Mouse (Mus musculus) cerebellum, adult 11-12 months (tissue): ENCODE data around the gene Gm19684.
"Not testable (repeated sequence)": the region's sequence is repeated elsewhere in the genome, so short reads cannot be mapped to it uniquely, and the experiment has no call there.

Experiments
- DNase-seq: peaks from one replicate; pipeline ENCODE4 v3.0.0; 2022

Gm19684 gene

GRCm38 (mm10) chr17:36121352-36122020, at the start of gene Gm19684:
TSS of gene Gm19684 (plus strand) at chr17:36121678.
- not testable (repeated sequence) for DNase-seq

- not testable (repeated sequence) for DNase-seq
Observed at GRCm38 (mm10) chr17:36081901-36082300, 39.6 kb upstream of the Gm19684 start.

GRCm38 (mm10) chr17:36082519-36083232, 38.8 kb upstream of the Gm19684 start:
- DNase-seq, result not testable (repeated sequence)

GRCm38 (mm10) chr17:36083266-36083869, 38.1 kb upstream of the Gm19684 start:
- DNase-seq, result no peak

- no peak for DNase-seq
Observed at GRCm38 (mm10) chr17:36083870-36084451, 37.5 kb upstream of the Gm19684 start.

- not testable (repeated sequence) for DNase-seq
Observed at GRCm38 (mm10) chr17:36085976-36086375, 35.5 kb upstream of the Gm19684 start.

- DNase-seq, result not testable (repeated sequence)
Observed at GRCm38 (mm10) chr17:36091933-36092332, 29.5 kb upstream of the Gm19684 start.

GRCm38 (mm10) chr17:36092520-36092919, 29.0 kb upstream of the Gm19684 start:
- DNase-seq, result not testable (repeated sequence)

- no peak for DNase-seq
Observed at GRCm38 (mm10) chr17:36093936-36094335, 27.5 kb upstream of the Gm19684 start.

- DNase-seq, result not testable (repeated sequence)
Observed at GRCm38 (mm10) chr17:36099603-36100002, 21.9 kb upstream of the Gm19684 start.

GRCm38 (mm10) chr17:36102091-36102490, 19.4 kb upstream of the Gm19684 start:
- DNase-seq, result not testable (repeated sequence)

- DNase-seq, result not testable (repeated sequence)
Observed at GRCm38 (mm10) chr17:36110129-36110528, 11.3 kb upstream of the Gm19684 start.

- DNase-seq, result not testable (repeated sequence)
Observed at GRCm38 (mm10) chr17:36110641-36111509, 10.6 kb upstream of the Gm19684 start.

- DNase-seq, result not testable (repeated sequence)
Observed at GRCm38 (mm10) chr17:36111510-36111868, 10.0 kb upstream of the Gm19684 start.

GRCm38 (mm10) chr17:36113979-36114593, 7.4 kb upstream of the Gm19684 start:
- DNase-seq, result not testable (repeated sequence)

- not testable (repeated sequence) for DNase-seq
Observed at GRCm38 (mm10) chr17:36116545-36116944, 4.9 kb upstream of the Gm19684 start.

- DNase-seq, result not testable (repeated sequence)
Observed at GRCm38 (mm10) chr17:36120839-36121238, 639 bp upstream of the Gm19684 start.

- not testable (repeated sequence) for DNase-seq
Observed at GRCm38 (mm10) chr17:36124111-36124510, 2.6 kb downstream of the Gm19684 start.

GRCm38 (mm10) chr17:36128525-36128924, 7.0 kb downstream of the Gm19684 start:
- DNase-seq, result not testable (repeated sequence)

- not testable (repeated sequence) for DNase-seq
Observed at GRCm38 (mm10) chr17:36128968-36129817, 7.7 kb downstream of the Gm19684 start, which contains the start of gene Gm7030. TSS of gene Gm7030 (minus strand) at chr17:36129425.
